Mouse (Mus musculus) testis, adult 2 months (tissue): Measurements from ENCODE around the gene Ccdc85c. TPM values are rescaled to one million over a fixed set of nuclear protein-coding genes. Genes with fewer than 3 reads are reported as not detected.

Experiments used
- H3K27ac ChIP-seq: fragments of 200-500 bp; 2 replicates; pipeline ENCODE4 v1.5.1; 2012; ENCODE audit warnings: low read depth, low read length; ENCODE audit not compliant: control insufficient read depth, insufficient read depth
- H3K27me3 ChIP-seq: fragments of 200-500 bp; 2 replicates; pipeline ENCODE4 v1.6.1; 2012; ENCODE audit warnings: mild to moderate bottlenecking, low read length, moderate library complexity; ENCODE audit not compliant: control insufficient read depth, insufficient read depth
- H3K36me3 ChIP-seq: fragments of 200-500 bp; 2 replicates; pipeline ENCODE4 v1.6.1; 2012; ENCODE audit warnings: mild to moderate bottlenecking, low read length; ENCODE audit not compliant: control insufficient read depth, insufficient read depth
- H3K4me1 ChIP-seq: fragments of 200-500 bp; 2 replicates; pipeline ENCODE4 v1.6.1; 2012; ENCODE audit warnings: low read length; ENCODE audit not compliant: control insufficient read depth, insufficient read depth
- H3K4me3 ChIP-seq: fragments of 200-500 bp; 2 replicates; pipeline ENCODE4 v1.5.1; 2012; ENCODE audit warnings: low read depth, mild to moderate bottlenecking, low read length, moderate library complexity, mixed read lengths; ENCODE audit not compliant: control insufficient read depth
- CTCF ChIP-seq: fragments of 200-500 bp; IDR thresholded peaks from 2 replicates; pipeline ENCODE4 v1.5.1; 2012; ENCODE audit warnings: low read depth, mild to moderate bottlenecking, inconsistent platforms, low read length, moderate library complexity; ENCODE audit not compliant: control insufficient read depth, insufficient read depth, insufficient replicate concordance
- POLR2A ChIP-seq: fragments of 200-500 bp; IDR thresholded peaks from 2 replicates; pipeline ENCODE4 v1.6.1; 2012; ENCODE audit warnings: low read depth, mild to moderate bottlenecking, inconsistent platforms, low read length, moderate library complexity; ENCODE audit not compliant: control insufficient read depth
- polyA plus RNA-seq: library from polyadenylated mRNA; depleted of rRNA; stranded (reverse); fragments of >200 nt; gene quantifications from 2 replicates; pipeline ENCODE4 v1.2.3, GENCODE M21; 2012

The Ccdc85c gene
- polyA plus RNA-seq, 1 experiment = 22.6 TPM

- Histone ChIP-seq H3K27me3 (no peaks in the 10 kb centered on the region), H3K4me1 (peaks cover under 1% of the 10 kb centered on the region; the same call in 1 of the 2 replicates), H3K36me3 (no peaks in the 10 kb centered on the region), H3K27ac (no peak overlapping the region), H3K4me3 (no peak overlapping the region)
- no peak for TF ChIP-seq POLR2A
- TF ChIP-seq CTCF = no peak
Measured at GRCm38 (mm10) chr12:108313244-108313772, 38.1 kb upstream of the Ccdc85c start.

GRCm38 (mm10) chr12:108312432-108312851, 37.2 kb upstream of the Ccdc85c start:
- no peak overlapping the region for H3K27ac ChIP-seq
- no peak overlapping the region for H3K4me3 ChIP-seq
- no peaks in the 10 kb centered on the region for H3K36me3 ChIP-seq
- no peak for TF ChIP-seq POLR2A
- TF ChIP-seq CTCF = no peak
- no peaks in the 10 kb centered on the region for H3K4me1 ChIP-seq
- H3K27me3 ChIP-seq = no peaks in the 10 kb centered on the region

- H3K4me3 ChIP-seq = no peak overlapping the region
- TF ChIP-seq CTCF (no peak), POLR2A (no peak)
- H3K27ac ChIP-seq = no peak overlapping the region
- no peaks in the 10 kb centered on the region for H3K27me3 ChIP-seq
- H3K36me3 ChIP-seq = no peaks in the 10 kb centered on the region
- no peaks in the 10 kb centered on the region for H3K4me1 ChIP-seq
Measured at GRCm38 (mm10) chr12:108311741-108312290, 36.6 kb upstream of the Ccdc85c start.

GRCm38 (mm10) chr12:108310456-108311027, 35.3 kb upstream of the Ccdc85c start:
- H3K4me1 ChIP-seq = peaks cover 9% of the 10 kb centered on the region
- TF ChIP-seq CTCF (no peak), POLR2A (no peak)
- no peak overlapping the region for H3K4me3 ChIP-seq
- H3K27ac ChIP-seq = no peak overlapping the region
- H3K36me3 ChIP-seq = no peaks in the 10 kb centered on the region
- H3K27me3 ChIP-seq = no peaks in the 10 kb centered on the region

GRCm38 (mm10) chr12:108310041-108310440, 34.8 kb upstream of the Ccdc85c start:
- Histone ChIP-seq H3K27me3 (no peaks in the 10 kb centered on the region), H3K27ac (no peak overlapping the region), H3K4me3 (no peak overlapping the region), H3K36me3 (no peaks in the 10 kb centered on the region), H3K4me1 (peaks cover 9% of the 10 kb centered on the region)
- TF ChIP-seq POLR2A (no peak), CTCF (no peak)

- no peak overlapping the region for H3K4me3 ChIP-seq
- TF ChIP-seq CTCF (no peak), POLR2A (no peak)
- no peaks in the 10 kb centered on the region for H3K36me3 ChIP-seq
- H3K4me1 ChIP-seq = peaks cover 9% of the 10 kb centered on the region
- no peak overlapping the region for H3K27ac ChIP-seq
- H3K27me3 ChIP-seq = no peaks in the 10 kb centered on the region
Measured at GRCm38 (mm10) chr12:108309116-108309794, 34.0 kb upstream of the Ccdc85c start.

GRCm38 (mm10) chr12:108308363-108308856, 33.2 kb upstream of the Ccdc85c start:
- Histone ChIP-seq H3K4me1 (peaks cover 9% of the 10 kb centered on the region), H3K27ac (no peak overlapping the region), H3K36me3 (no peaks in the 10 kb centered on the region), H3K4me3 (no peak overlapping the region), H3K27me3 (no peaks in the 10 kb centered on the region)
- TF ChIP-seq POLR2A (no peak), CTCF (no peak)
